Comparison of ENCODE assay signal across 8 mouse cellular contexts in genomic region chr11:77791752-77792565, GRCm38 (mm10). TPM values are rescaled to one million over a fixed set of nuclear protein-coding genes. Genes with fewer than 3 reads are reported as not detected.
DNase-seq lines count a peak whose midpoint lies in the region; ATAC-seq lines count a peak whose summit lies in the region.

No protein-coding gene starts in this region.

- H3K36me3 ChIP-seq in megakaryocyte, embryonic 14.5 days (replicated peaks; ENCODE audit: low read length): no peaks in the 10 kb centered on the region
- no peaks in the 10 kb centered on the region for H3K36me3 ChIP-seq in midbrain, embryonic 12.5 days

- 62% methylated on average over 12 of the region's 12 CpGs for WGBS in midbrain, embryonic 12.5 days

- peak overlapping the region; percentile 27; the same call in 1 of the 2 replicates for H3K27ac ChIP-seq in brown adipose tissue, adult 24 weeks (replicated peaks; ENCODE audit: low read depth, low read length)
- peak overlapping the region; percentile 61 for H3K27ac ChIP-seq in midbrain, embryonic 12.5 days (replicated peaks)

- intact Hi-C loops in heart, postnatal 10 days (cut with DNase I): loop anchor here (2.0 to 10.0 kb wide), 2 partner anchors 25 to 297 kb away; partner anchors contain the start of gene Git1

- no peaks in the 10 kb centered on the region for H3K27me3 ChIP-seq in megakaryocyte, embryonic 14.5 days (replicated peaks)
- no peaks in the 10 kb centered on the region for H3K27me3 ChIP-seq in midbrain, embryonic 12.5 days

- H3K4me2 ChIP-seq in midbrain, embryonic 12.5 days (replicated peaks): no peak overlapping the region

- H3K4me1 ChIP-seq in megakaryocyte, embryonic 14.5 days: peaks cover 78% of the 10 kb centered on the region
- H3K4me1 ChIP-seq in brown adipose tissue, adult 24 weeks (ENCODE audit: control insufficient read depth, insufficient read depth, insufficient read length, low read length): peaks cover 24% of the 10 kb centered on the region
- H3K4me1 ChIP-seq in midbrain, embryonic 12.5 days: peaks cover 36% of the 10 kb centered on the region

- ATAC-seq in megakaryocyte, adult 5-6 weeks (ENCODE audit: poor library complexity, severe bottlenecking): no peak
- no peak for ATAC-seq in midbrain, embryonic 12.5 days (ENCODE audit: low FRiP score, low read depth)

- peak overlapping the region; percentile 76 for H3K4me3 ChIP-seq in megakaryocyte, embryonic 14.5 days (replicated peaks)
- H3K4me3 ChIP-seq in brown adipose tissue, adult 24 weeks (ENCODE audit: insufficient read depth, low read depth, low read length): no peak overlapping the region
- no peak overlapping the region for H3K4me3 ChIP-seq in midbrain, embryonic 12.5 days

- no peaks in the 10 kb centered on the region for H3K9me3 ChIP-seq in megakaryocyte, embryonic 14.5 days
- no peaks in the 10 kb centered on the region for H3K9me3 ChIP-seq in midbrain, embryonic 12.5 days

- H3K9ac ChIP-seq in midbrain, embryonic 12.5 days (replicated peaks): peak overlapping the region; percentile 34

- DNase-seq in heart, postnatal 10 days: peak; percentile 72 to 75
- DNase-seq in kidney, postnatal 36 days: peak; percentile 86 to 89
- DNase-seq in thymus, postnatal 25 days: peak; percentile 90
- no peak for DNase-seq in layer of hippocampus, postnatal 10 days (ENCODE audit: low spot score in 2 of 2)

RNA-seq across cellular contexts. Expression of gene Gm10277, which starts 4.4 kb away (rescaled TPM):
- polyA plus RNA-seq in megakaryocyte, embryonic 14.5 days (2012; ENCODE audit: insufficient read depth, low replicate concordance): not detected in 2 replicates
- not detected in 2 replicates for total RNA-seq in megakaryocyte, adult 5-6 weeks (2015)
- 0.40 TPM in 1 of 2 replicates, not detected in the other for total RNA-seq in megakaryocyte, adult 5-6 weeks (2017)
- polyA plus RNA-seq in brown adipose tissue, adult 24 weeks (2012; ENCODE audit: insufficient read depth, insufficient read length, missing spikeins): not detected in 2 replicates
- not detected for total RNA-seq in heart, postnatal 10 days (2021)
- polyA plus RNA-seq in midbrain, embryonic 12.5 days (2016; fragmentation: Nextera tagmentation; extraction: Ambion mirVana): 2.2 and 2.8 TPM in 2 replicates
- total RNA-seq in layer of hippocampus, postnatal 10 days (2021): not detected

RNA-seq across cellular contexts. Expression of gene Myo18a, which starts 28.9 kb away (rescaled TPM):
- polyA plus RNA-seq in megakaryocyte, embryonic 14.5 days (2012; ENCODE audit: insufficient read depth, low replicate concordance): 6.7 and 20.0 TPM in 2 replicates
- total RNA-seq in megakaryocyte, adult 5-6 weeks (2015): 14.0 and 21.5 TPM in 2 replicates
- total RNA-seq in megakaryocyte, adult 5-6 weeks (2017): 69.7 and 84.8 TPM in 2 replicates
- 17.4 and 18.2 TPM in 2 replicates for polyA plus RNA-seq in brown adipose tissue, adult 24 weeks (2012; ENCODE audit: insufficient read depth, insufficient read length, missing spikeins)
- total RNA-seq in heart, postnatal 10 days (2021): 100 to 1,000 TPM; 228 to 275 TPM
- 61.0 and 61.7 TPM in 2 replicates for polyA plus RNA-seq in midbrain, embryonic 12.5 days (2016; fragmentation: Nextera tagmentation; extraction: Ambion mirVana)
- 100 to 1,000 TPM; 150 to 167 TPM for total RNA-seq in layer of hippocampus, postnatal 10 days (2021)

Comparison
In these comparisons a context has a peak if more than half of its experiments do, and no peak if none do; other contexts are left out.
1. DNase-seq: peak in heart, postnatal 10 days (2 of 2), kidney, postnatal 36 days (2 of 2) and thymus, postnatal 25 days (single experiment); none in layer of hippocampus, postnatal 10 days (0 of 2).